Mouse (Mus musculus): ENCODE data around the gene Vps51. TPM values are rescaled to one million over a fixed set of nuclear protein-coding genes. Genes with fewer than 3 reads are reported as not detected.

Gene Vps51
- total RNA-seq (2021), result 10 to 100 TPM; 83.9 to 87.0 TPM

GRCm38 (mm10) chr19:6076564-6077393 lies at the start of gene Vps51:
TSS of gene Vps51 (minus strand) at chr19:6077231.
- peak; percentile 87 to 89 for DNase-seq (ENCODE audit: low spot score in 2 of 2)
- intact Hi-C loops (cut with DNase I), result loop anchor here (5.0 kb wide), 1 partner anchor 41 kb away; the partner anchor contains the start of gene Sac3d1

DNA sequence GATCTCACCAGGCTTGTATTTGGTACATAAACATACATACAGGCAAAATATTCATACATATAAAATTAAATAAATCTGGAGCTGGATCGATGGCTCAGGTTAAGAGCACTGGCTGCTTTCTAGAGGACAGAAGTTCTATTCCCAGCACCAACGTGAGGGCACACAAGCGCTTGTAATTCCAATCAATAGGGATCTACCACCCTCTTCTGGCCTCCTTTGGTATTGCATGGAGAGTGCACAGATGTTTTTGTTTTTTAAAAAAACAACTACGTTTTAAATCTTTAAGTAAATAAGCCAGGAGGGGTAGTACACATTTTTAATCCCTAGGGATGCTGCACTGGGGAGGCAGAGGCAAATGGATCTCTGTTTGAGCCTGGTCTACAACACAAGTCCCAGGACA lies 49.3 kb upstream of the Vps51 start:
- DNase-seq (ENCODE audit: low spot score in 2 of 2), result no peak
- intact Hi-C loops (cut with DNase I), result loop anchor here (5.0 kb wide), 1 partner anchor 116 kb away; the partner anchor contains the start of gene Atg2a

DNA sequence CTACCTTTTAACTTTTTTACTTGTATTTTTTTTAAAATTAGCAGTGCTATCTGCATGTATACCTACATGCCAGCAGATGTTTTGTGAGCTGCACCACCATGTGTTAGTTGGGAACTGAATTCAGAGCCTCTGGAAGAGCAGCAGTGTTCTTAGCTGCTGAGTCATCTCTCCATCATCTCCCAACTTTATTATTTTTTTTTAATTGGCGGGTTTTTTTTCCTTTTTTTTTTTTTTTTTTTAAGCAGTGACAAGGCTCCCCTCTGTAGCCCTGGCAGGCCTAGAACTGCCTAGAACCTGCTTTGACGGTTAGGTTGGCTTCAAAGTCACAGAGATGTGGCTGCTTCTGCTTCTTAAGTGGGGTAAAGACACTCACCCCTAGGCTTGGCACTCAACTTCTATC lies 47.9 kb upstream of the Vps51 start:
- DNase-seq (ENCODE audit: low spot score in 2 of 2), result no peak
- intact Hi-C loops (cut with DNase I), result loop anchor here (5.0 kb wide), 1 partner anchor 117 kb away; the partner anchor contains the start of gene Atg2a

GRCm38 (mm10) chr19:6123330-6123729 lies 46.3 kb upstream of the Vps51 start:
- intact Hi-C loops (cut with DNase I), result no loop called here
- DNase-seq (ENCODE audit: low spot score in 2 of 2), result no peak

GRCm38 (mm10) chr19:6121761-6122160 lies 44.7 kb upstream of the Vps51 start:
- DNase-seq (ENCODE audit: low spot score in 2 of 2), result no peak
- intact Hi-C loops (cut with DNase I), result no loop called here

DNA sequence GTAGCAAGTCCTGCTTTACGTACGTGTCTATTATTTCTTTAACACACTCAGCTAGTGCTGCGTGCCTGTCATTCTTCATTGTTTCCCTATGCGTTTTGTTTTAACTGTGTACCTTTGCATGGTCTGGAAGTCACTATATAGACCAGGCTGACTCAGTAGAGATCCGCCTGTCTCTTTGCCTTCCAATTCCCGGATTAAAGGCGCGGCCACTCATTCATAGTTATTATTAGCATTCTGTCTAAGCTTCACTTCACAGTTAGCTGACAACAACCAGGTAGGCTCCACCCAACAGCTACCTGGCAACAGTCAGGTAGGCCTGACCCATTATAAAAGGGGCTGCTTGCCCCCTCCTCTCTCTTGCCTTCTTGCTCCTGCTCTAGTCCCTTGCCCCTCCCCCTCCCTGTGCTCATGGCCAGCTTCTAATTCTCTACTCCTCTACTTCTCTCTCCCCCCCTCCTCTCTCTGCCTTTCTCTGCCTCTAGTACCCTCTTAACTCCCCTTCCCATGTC lies 41.7 kb upstream of the Vps51 start:
- no peak for DNase-seq (ENCODE audit: low spot score in 2 of 2)
- intact Hi-C loops (cut with DNase I), result loop anchor here (5.0 kb wide), 1 partner anchor 41 kb away; the partner anchor contains the start of gene Vps51

- intact Hi-C loops (cut with DNase I), result loop anchor here (5.0 kb wide), 1 partner anchor 41 kb away; the partner anchor contains the start of gene Vps51
- peak; percentile 91 to 92 for DNase-seq (ENCODE audit: low spot score in 2 of 2)
These were observed 41.1 kb upstream of the Vps51 start, which contains the start of gene Sac3d1 for GRCm38 (mm10) chr19:6117986-6118676. TSS of gene Sac3d1 (minus strand) at chr19:6118650.

DNA sequence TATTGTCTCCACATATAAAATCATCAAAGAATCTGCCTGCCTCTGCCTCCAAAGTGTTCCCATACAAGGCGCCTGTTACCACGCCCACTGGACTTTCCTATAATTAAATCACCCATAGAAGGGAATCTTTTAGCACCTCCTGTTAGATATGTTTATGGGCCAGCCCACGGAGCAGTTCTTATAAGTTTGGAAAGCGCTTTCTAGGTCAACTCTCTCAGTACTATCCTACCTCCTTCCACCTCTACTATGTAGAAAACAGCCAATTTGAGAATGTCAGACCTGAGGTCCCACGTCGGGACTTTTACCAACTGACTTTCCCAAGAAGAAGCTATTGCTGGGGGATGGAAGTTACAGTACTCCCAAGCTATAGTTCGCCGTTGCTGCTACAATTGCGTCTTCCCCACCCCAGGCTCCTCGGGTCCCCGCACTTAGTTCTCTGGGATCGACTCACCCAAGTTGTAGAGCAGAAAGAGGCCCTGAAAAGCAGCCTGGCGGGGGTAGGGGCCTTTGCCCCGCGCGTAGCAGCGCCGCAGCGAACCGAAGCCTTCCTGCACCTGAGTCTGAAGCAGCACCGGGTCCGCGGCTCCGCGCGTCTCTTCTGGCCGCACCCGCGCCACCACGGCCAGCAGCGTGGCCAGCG lies 40.4 kb upstream of the Vps51 start:
- intact Hi-C loops (cut with DNase I), result loop anchor here (5.0 kb wide), 1 partner anchor 40 kb away; the partner anchor contains the start of gene Vps51
- no peak for DNase-seq (ENCODE audit: low spot score in 2 of 2)

DNA sequence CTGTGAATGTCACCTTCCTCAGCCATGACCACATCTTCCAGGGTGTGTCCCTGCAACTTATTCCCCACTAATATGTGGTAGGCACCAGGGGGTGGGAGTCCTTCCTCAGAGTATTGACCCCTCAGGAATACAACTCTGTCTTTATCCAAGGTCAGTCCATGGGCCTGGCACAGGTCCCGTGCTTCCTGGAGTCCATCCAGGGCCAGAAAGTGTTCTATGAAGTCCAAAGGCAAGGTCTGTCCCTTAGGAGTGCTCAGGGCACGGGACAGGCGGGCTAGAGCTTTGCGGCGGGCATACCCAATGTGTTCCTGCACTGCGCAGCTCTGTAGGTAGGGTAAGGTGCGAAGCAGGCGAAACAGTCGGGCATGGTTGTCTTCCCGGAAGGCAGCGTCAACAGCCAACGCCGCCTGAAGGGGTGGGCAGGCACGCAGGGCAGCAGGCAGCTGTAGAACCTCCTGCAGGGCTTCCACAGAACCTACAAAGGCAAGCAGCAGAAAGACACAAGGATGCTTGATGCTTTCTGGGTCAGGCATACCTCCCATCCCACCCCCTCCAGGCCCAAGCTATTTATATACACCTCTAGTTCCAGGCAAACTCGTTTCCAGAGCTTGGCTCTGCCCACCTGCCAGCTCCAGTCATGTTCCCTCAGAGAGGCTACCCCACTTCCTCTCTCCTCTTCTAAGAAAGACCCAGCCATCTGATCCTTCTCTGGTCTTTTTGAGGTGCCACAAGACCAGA lies 39.3 kb upstream of the Vps51 start:
- intact Hi-C loops (cut with DNase I), result loop anchor here (5.0 kb wide), 1 partner anchor 39 kb away; the partner anchor contains the start of gene Vps51
- peak in 1 of 2 experiments; percentile 22 for DNase-seq (ENCODE audit: low spot score in 2 of 2)

- DNase-seq (ENCODE audit: low spot score in 2 of 2), result no peak
- intact Hi-C loops (cut with DNase I), result no loop called here
These were observed 36.1 kb upstream of the Vps51 start for GRCm38 (mm10) chr19:6113116-6113515.

DNA sequence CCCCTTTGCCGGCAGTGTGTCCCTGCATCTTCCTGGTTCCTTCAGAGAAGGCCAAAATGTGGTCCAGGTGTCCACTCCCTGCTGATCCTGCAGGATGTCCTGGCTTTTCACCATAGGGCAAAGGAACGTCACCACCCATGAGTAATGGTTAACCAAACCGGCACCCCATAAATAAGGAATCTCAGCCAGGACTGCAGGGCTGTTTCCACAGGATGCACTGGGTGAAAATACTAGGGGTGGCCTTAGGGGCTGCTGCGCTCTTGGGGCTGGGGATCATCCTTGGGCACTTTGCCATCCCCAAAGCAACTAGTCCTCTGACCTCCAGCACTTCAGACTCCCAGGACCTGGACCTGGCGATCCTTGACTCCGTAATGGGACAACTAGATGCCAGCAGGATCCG lies 28.6 kb upstream of the Vps51 start, which contains the start of gene Naaladl1:
Gene Naaladl1 (plus strand): TSS at position 197 of the 400 bp plus-strand sequence.
- DNase-seq (ENCODE audit: low spot score in 2 of 2), result no peak
- intact Hi-C loops (cut with DNase I), result no loop called here

- no peak for DNase-seq (ENCODE audit: low spot score in 2 of 2)
- intact Hi-C loops (cut with DNase I), result no loop called here
These were observed 27.4 kb upstream of the Vps51 start for GRCm38 (mm10) chr19:6104476-6104875.

DNA sequence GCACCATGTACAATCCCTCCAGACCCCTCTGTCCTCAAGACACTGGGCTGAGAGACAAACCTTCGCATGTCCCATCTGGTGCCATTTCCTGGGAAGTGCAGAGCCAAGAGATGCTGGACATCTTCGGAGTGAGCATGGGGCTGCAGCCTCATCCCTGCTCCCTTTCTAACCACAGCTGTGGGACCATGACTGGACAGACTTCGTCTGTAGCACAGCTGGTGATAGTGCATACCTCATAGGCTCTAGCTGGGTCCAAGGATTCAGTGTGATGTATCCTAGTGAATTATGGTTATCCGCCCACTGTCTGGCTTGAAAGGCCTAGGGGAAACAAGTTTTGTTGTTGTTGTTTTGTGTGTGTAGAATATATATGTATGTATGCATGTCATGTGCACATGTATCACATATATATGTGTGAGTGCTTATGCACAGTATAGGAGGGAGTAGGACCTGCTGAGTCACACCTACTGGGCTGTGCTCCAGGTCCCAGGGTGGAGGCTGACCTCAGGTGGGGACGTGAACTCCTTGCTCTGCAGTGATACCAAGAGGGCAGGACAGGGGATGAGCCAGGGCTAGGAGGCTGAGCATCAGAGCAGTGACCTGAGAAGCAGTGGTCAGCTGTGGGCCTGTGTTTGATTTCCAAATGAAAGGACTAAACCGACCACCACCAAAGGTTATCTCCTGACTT lies 25.3 kb upstream of the Vps51 start:
- DNase-seq (ENCODE audit: low spot score in 2 of 2), result no peak
- intact Hi-C loops (cut with DNase I), result no loop called here

- no peak for DNase-seq (ENCODE audit: low spot score in 2 of 2)
- intact Hi-C loops (cut with DNase I), result no loop called here
These were observed 24.2 kb upstream of the Vps51 start for GRCm38 (mm10) chr19:6101186-6101585.

GRCm38 (mm10) chr19:6097847-6098246 lies 20.8 kb upstream of the Vps51 start:
- DNase-seq (ENCODE audit: low spot score in 2 of 2), result no peak
- intact Hi-C loops (cut with DNase I), result no loop called here

DNA sequence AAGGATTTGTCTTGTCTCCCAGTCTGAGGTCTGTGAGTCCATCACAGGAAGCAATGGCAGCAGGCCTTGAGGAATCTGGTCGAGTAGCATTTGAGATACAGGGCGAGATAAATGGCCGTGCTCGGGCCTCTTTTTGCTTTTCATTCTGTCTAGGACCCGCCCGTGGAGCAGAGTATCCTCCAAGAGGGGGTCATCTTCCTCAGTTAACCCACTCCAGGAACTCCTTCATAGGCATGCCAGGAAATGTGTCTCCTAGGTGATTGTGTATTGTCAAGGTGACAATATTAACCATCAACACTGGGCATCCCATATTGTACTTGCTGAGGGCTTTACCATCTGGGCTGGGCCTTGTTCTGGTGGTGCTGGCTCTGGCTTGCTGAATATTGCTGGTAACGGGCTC lies 17.1 kb upstream of the Vps51 start, which contains the start of gene AC131692.1:
Gene AC131692.1 (plus strand): TSS at position 301 of the 400 bp plus-strand sequence.
- intact Hi-C loops (cut with DNase I), result no loop called here

GRCm38 (mm10) chr19:6088841-6089240 lies 11.8 kb upstream of the Vps51 start:
- intact Hi-C loops (cut with DNase I), result no loop called here
- no peak for DNase-seq (ENCODE audit: low spot score in 2 of 2)

More for the DNA sequence above, 17.1 kb upstream of the Vps51 start, which contains the start of gene AC131692.1:
- DNase-seq (ENCODE audit: low spot score in 2 of 2), result no peak

- DNase-seq (ENCODE audit: low spot score in 2 of 2), result no peak
These were observed 8.4 kb upstream of the Vps51 start for GRCm38 (mm10) chr19:6085417-6085879.

More at GRCm38 (mm10) chr19:6085417-6085879, 8.4 kb upstream of the Vps51 start:
- intact Hi-C loops (cut with DNase I), result loop anchor here (2.0 kb wide), 1 partner anchor 29 kb away; the partner anchor contains the start of genes Fau and Mrpl49

Data from left cerebral cortex, postnatal 36 days (tissue).